Mouse (Mus musculus): ENCODE results near the gene Ffar1. TPM values are rescaled to one million over a fixed set of nuclear protein-coding genes. Genes with fewer than 3 reads are reported as not detected.

Ffar1 gene
- polyA plus RNA-seq, 1 experiment: not detected

- TF ChIP-seq GATA1 (IDR thresholded peaks at IDR 0.05; ENCODE audit: low read length): no peak
Measured at GRCm38 (mm10) chr7:30824306-30824705, 37.1 kb downstream of the Ffar1 start.

- TF ChIP-seq GATA1 (IDR thresholded peaks at IDR 0.05; ENCODE audit: low read length): no peak
Measured at GRCm38 (mm10) chr7:30823675-30824074, 37.7 kb downstream of the Ffar1 start, which contains the start of gene Ffar2. Ffar2 (minus strand) TSS chr7:30823775.

GRCm38 (mm10) chr7:30821532-30821931 lies 39.8 kb downstream of the Ffar1 start:
- no peak for TF ChIP-seq GATA1 (IDR thresholded peaks at IDR 0.05; ENCODE audit: low read length)

GRCm38 (mm10) chr7:30820854-30821445 lies 40.4 kb downstream of the Ffar1 start:
- no peak for TF ChIP-seq GATA1 (IDR thresholded peaks at IDR 0.05; ENCODE audit: low read length)

- TF ChIP-seq GATA1 (IDR thresholded peaks at IDR 0.05; ENCODE audit: low read length): no peak
Measured at GRCm38 (mm10) chr7:30820131-30820530, 41.2 kb downstream of the Ffar1 start.

- no peak for TF ChIP-seq GATA1 (IDR thresholded peaks at IDR 0.05; ENCODE audit: low read length)
Measured at GRCm38 (mm10) chr7:30812291-30812807, 49.0 kb downstream of the Ffar1 start.

GRCm38 (mm10) chr7:30811757-30812290 lies 49.5 kb downstream of the Ffar1 start:
- no peak for TF ChIP-seq GATA1 (IDR thresholded peaks at IDR 0.05; ENCODE audit: low read length)

GRCm38 (mm10) chr7:30810319-30810718 lies 51.0 kb downstream of the Ffar1 start:
- no peak for TF ChIP-seq GATA1 (IDR thresholded peaks at IDR 0.05; ENCODE audit: low read length)

Other genes with a start within 250 kb of the Ffar1 start
- 1.4 and 2.7 TPM in 2 replicates for gene Upk1a, start 248.7 kb downstream of the Ffar1 start, polyA plus RNA-seq (2012)
- gene Cox6b1, start 235.4 kb downstream of the Ffar1 start, polyA plus RNA-seq (2012): 98.1 and 264 TPM in 2 replicates
- not detected in 2 replicates for gene Etv2, start 225.7 kb downstream of the Ffar1 start, polyA plus RNA-seq (2012)
- gene Rbm42, start 211.2 kb downstream of the Ffar1 start, polyA plus RNA-seq (2012): 415 and 519 TPM in 2 replicates
- gene Haus5, start 196.6 kb downstream of the Ffar1 start, polyA plus RNA-seq (2012): 38.7 and 69.6 TPM in 2 replicates
- not detected in 2 replicates for gene Pmis2, start 190.0 kb downstream of the Ffar1 start, polyA plus RNA-seq (2012)
- gene 2200002J24Rik, start 162.6 kb downstream of the Ffar1 start, polyA plus RNA-seq (2012): not detected in 2 replicates
- gene Atp4a, start 149.4 kb downstream of the Ffar1 start, polyA plus RNA-seq (2012): not detected in 2 replicates
- gene Tmem147, start 132.0 kb downstream of the Ffar1 start, polyA plus RNA-seq (2012): 197 and 201 TPM in 2 replicates
- not detected in 2 replicates for gene Gapdhs, start 117.9 kb downstream of the Ffar1 start, polyA plus RNA-seq (2012)
- 5.3 and 6.4 TPM in 2 replicates for gene Sbsn, start 110.1 kb downstream of the Ffar1 start, polyA plus RNA-seq (2012)
- 0.17 TPM in 1 of 2 replicates, not detected in the other for gene Dmkn, start 97.8 kb downstream of the Ffar1 start, polyA plus RNA-seq (2012)
- not detected in 2 replicates for gene Krtdap, start 73.7 kb downstream of the Ffar1 start, polyA plus RNA-seq (2012)
- gene Ffar2, start 37.8 kb downstream of the Ffar1 start, polyA plus RNA-seq (2012): not detected in 2 replicates
- not detected in 2 replicates for gene Ffar3, start 5.4 kb downstream of the Ffar1 start, polyA plus RNA-seq (2012)
- gene Cd22, start 18.8 kb upstream of the Ffar1 start, polyA plus RNA-seq (2012): not detected in 2 replicates
- gene Mag, start 53.3 kb upstream of the Ffar1 start, polyA plus RNA-seq (2012): not detected in 2 replicates
- gene Hamp2, start 63.1 kb upstream of the Ffar1 start, polyA plus RNA-seq (2012): not detected in 2 replicates
- not detected in 2 replicates for gene Hamp, start 82.5 kb upstream of the Ffar1 start, polyA plus RNA-seq (2012)
- gene Usf2, start 95.2 kb upstream of the Ffar1 start, polyA plus RNA-seq (2012): 162 and 181 TPM in 2 replicates
- not detected in 2 replicates for gene Lsr, start 111.9 kb upstream of the Ffar1 start, polyA plus RNA-seq (2012)
- gene Fam187b, start 112.2 kb upstream of the Ffar1 start, polyA plus RNA-seq (2012): not detected in 2 replicates
- 0.09 and 0.35 TPM in 2 replicates for gene Fxyd5, start 180.9 kb upstream of the Ffar1 start, polyA plus RNA-seq (2012)
- gene Fxyd7, start 189.9 kb upstream of the Ffar1 start, polyA plus RNA-seq (2012): not detected in 2 replicates
- gene Fxyd1, start 195.6 kb upstream of the Ffar1 start, polyA plus RNA-seq (2012): not detected in 2 replicates
- not detected in 2 replicates for gene Lgi4, start 197.8 kb upstream of the Ffar1 start, polyA plus RNA-seq (2012)
- not detected in 2 replicates for gene Fxyd3, start 215.1 kb upstream of the Ffar1 start, polyA plus RNA-seq (2012)